Mouse (Mus musculus) lung, embryonic 16.5 days (tissue): ENCODE results near the gene Prdm1. TPM values are rescaled to one million over a fixed set of nuclear protein-coding genes. Genes with fewer than 3 reads are reported as not detected.
A peak's percentile ranks its signal among the peaks of the same experiment; 100 is the strongest.

Experiments used
- ATAC-seq: fragments of 200-750 bp; cut with Nextera tagmentation; 2 replicates; pipeline ENCODE4 v1.8.0; 2017; ENCODE audit warnings: low read depth, mild to moderate bottlenecking, moderate library complexity
- H3K27ac ChIP-seq: fragments of 300-500 bp; sonication (generic); 2 replicates; pipeline ENCODE4 v1.5.1; 2014; ENCODE audit warnings: mild to moderate bottlenecking, control low read depth, low read length
- H3K27me3 ChIP-seq: fragments of 300-500 bp; sonication (generic); 2 replicates; pipeline ENCODE4 v1.6.1; 2014; ENCODE audit warnings: low read depth, low read length, mixed read lengths; ENCODE audit not compliant: control insufficient read depth, insufficient read depth
- H3K36me3 ChIP-seq: fragments of 300-500 bp; sonication (generic); 2 replicates; pipeline ENCODE4 v1.6.1; 2014; ENCODE audit warnings: low read length; ENCODE audit not compliant: control insufficient read depth, insufficient read depth
- H3K4me1 ChIP-seq: fragments of 300-500 bp; sonication (generic); replicated peaks from 2 replicates; pipeline ENCODE4 v1.6.1; 2014; ENCODE audit warnings: low read length, mixed read lengths; ENCODE audit not compliant: control insufficient read depth, insufficient read depth
- H3K4me2 ChIP-seq: fragments of 300-500 bp; sonication (generic); 2 replicates; pipeline ENCODE4 v1.6.1; 2014; ENCODE audit warnings: low read depth, low read length, control low read depth
- H3K4me3 ChIP-seq: fragments of 300-500 bp; sonication (generic); 2 replicates; pipeline ENCODE4 v1.5.1; 2014; ENCODE audit warnings: mild to moderate bottlenecking, low read length, control low read depth
- H3K9ac ChIP-seq: fragments of 300-500 bp; sonication (generic); 2 replicates; pipeline ENCODE4 v1.6.1; 2014; ENCODE audit warnings: low read length, control low read depth
- H3K9me3 ChIP-seq: fragments of 300-500 bp; sonication (generic); 2 replicates; pipeline ENCODE4 v1.6.1; 2016; ENCODE audit warnings: low read length; ENCODE audit not compliant: control insufficient read depth
- WGBS: fragments of 180-500 bp; shearing (Covaris S2); extraction: QIAGEN DNeasy Blood & Tissue Kit; methylation state at CpG from one replicate; pipeline ENCODE4 v1.1.7; 2014; 5-methylcytosine and 5-hydroxymethylcytosine counted together
- polyA plus RNA-seq: library from polyadenylated mRNA; unstranded; fragments of >200 nt; fragmentation: Nextera tagmentation; extraction: Ambion mirVana; gene quantifications from 2 replicates; pipeline ENCODE4 v1.2.1, GENCODE M21; 2015

Gene Prdm1
- polyA plus RNA-seq, 1 experiment from 2014 or later: 2.3 TPM

GRCm38 (mm10) chr10:44421896-44422295, 106.4 kb downstream of the Prdm1 start:
- H3K9me3 ChIP-seq: no peaks in the 10 kb centered on the region
- no peak overlapping the region for H3K27ac ChIP-seq
- no peak overlapping the region for H3K9ac ChIP-seq
- H3K4me1 ChIP-seq: no peaks in the 10 kb centered on the region
- H3K27me3 ChIP-seq: no peaks in the 10 kb centered on the region
- H3K36me3 ChIP-seq: no peaks in the 10 kb centered on the region
- ATAC-seq: no peak
- WGBS: 50% methylated on average over 1 of the region's 1 CpGs
- no peak overlapping the region for H3K4me2 ChIP-seq
- H3K4me3 ChIP-seq: no peak overlapping the region

DNA sequence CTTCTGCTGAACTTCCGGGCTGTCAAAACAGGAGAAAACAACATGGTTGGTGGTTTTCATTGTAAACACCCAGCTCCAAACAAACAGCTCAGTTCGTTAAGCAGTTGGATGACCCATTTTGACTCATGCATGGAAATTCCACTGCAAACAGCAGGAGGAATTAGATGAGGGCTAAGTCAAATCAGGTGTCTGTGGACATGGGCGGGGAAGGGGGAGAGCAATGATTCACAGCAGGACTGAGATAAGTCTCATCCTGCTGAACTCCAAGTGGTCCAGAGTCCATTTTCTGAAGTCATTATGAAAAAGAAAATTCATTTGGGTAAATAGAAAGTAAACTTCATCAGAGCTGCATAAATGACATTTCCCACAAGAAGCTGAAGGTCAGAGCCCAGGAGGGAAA, 108.1 kb downstream of the Prdm1 start:
- H3K9ac ChIP-seq: no peak overlapping the region
- ATAC-seq: no peak
- no peak overlapping the region for H3K27ac ChIP-seq
- H3K27me3 ChIP-seq: no peaks in the 10 kb centered on the region
- no peaks in the 10 kb centered on the region for H3K9me3 ChIP-seq
- WGBS: 66% methylated on average over 3 of the region's 3 CpGs
- no peaks in the 10 kb centered on the region for H3K36me3 ChIP-seq
- H3K4me2 ChIP-seq: no peak overlapping the region
- H3K4me1 ChIP-seq: no peaks in the 10 kb centered on the region
- no peak overlapping the region for H3K4me3 ChIP-seq

DNA sequence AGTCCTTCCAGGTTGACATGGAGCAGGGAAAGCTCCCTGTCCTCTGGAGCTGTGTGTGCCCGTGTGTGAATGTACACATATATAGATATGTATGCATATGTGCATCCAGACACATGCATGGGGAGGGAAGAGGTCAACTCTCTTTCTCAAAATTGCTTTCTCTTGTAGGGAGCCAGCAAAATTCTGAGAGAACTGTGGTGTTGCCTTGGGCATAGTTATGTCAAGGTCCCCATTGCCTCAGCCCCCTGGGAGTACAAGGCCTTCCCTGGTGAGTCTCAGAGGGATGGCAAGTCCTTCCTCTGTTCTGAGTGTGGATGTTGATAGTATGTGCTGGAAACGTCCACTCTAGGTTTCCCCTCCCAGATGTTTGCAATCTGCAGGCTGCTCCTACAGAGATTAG, 109.4 kb downstream of the Prdm1 start:
- Histone ChIP-seq H3K36me3 (no peaks in the 10 kb centered on the region), H3K27me3 (no peaks in the 10 kb centered on the region), H3K9me3 (no peaks in the 10 kb centered on the region), H3K4me2 (no peak overlapping the region), H3K9ac (no peak overlapping the region), H3K4me1 (no peaks in the 10 kb centered on the region), H3K27ac (no peak overlapping the region), H3K4me3 (no peak overlapping the region)
- no peak for ATAC-seq
- 50% methylated on average over 2 of the region's 2 CpGs for WGBS

- no peaks in the 10 kb centered on the region for H3K4me1 ChIP-seq
- no peak for ATAC-seq
- 77% methylated on average over 3 of the region's 3 CpGs for WGBS
- H3K4me2 ChIP-seq: no peak overlapping the region
- no peak overlapping the region for H3K4me3 ChIP-seq
- H3K27ac ChIP-seq: no peak overlapping the region
- H3K27me3 ChIP-seq: no peaks in the 10 kb centered on the region
- H3K9me3 ChIP-seq: no peaks in the 10 kb centered on the region
- no peak overlapping the region for H3K9ac ChIP-seq
- H3K36me3 ChIP-seq: no peaks in the 10 kb centered on the region
Measured at GRCm38 (mm10) chr10:44415576-44415975, 112.7 kb downstream of the Prdm1 start.

GRCm38 (mm10) chr10:44409958-44410357, 118.3 kb downstream of the Prdm1 start:
- 83% methylated on average over 11 of the region's 11 CpGs for WGBS
- H3K27ac ChIP-seq: no peak overlapping the region
- no peak overlapping the region for H3K4me3 ChIP-seq
- no peak overlapping the region for H3K9ac ChIP-seq
- no peaks in the 10 kb centered on the region for H3K36me3 ChIP-seq
- H3K4me2 ChIP-seq: no peak overlapping the region
- H3K9me3 ChIP-seq: no peaks in the 10 kb centered on the region
- no peak for ATAC-seq
- no peaks in the 10 kb centered on the region for H3K4me1 ChIP-seq
- no peaks in the 10 kb centered on the region for H3K27me3 ChIP-seq

GRCm38 (mm10) chr10:44409054-44409453, 119.2 kb downstream of the Prdm1 start:
- no peak overlapping the region for H3K4me2 ChIP-seq
- 0 out of 2 replicates have a peak, but pooled peaks have one; percentile 28 for ATAC-seq
- H3K27ac ChIP-seq: no peak overlapping the region
- no peaks in the 10 kb centered on the region for H3K27me3 ChIP-seq
- no peaks in the 10 kb centered on the region for H3K36me3 ChIP-seq
- WGBS: 39% methylated on average over 10 of the region's 10 CpGs
- H3K4me3 ChIP-seq: no peak overlapping the region
- no peak overlapping the region for H3K9ac ChIP-seq
- H3K4me1 ChIP-seq: no peaks in the 10 kb centered on the region
- no peaks in the 10 kb centered on the region for H3K9me3 ChIP-seq

- H3K4me3 ChIP-seq: no peak overlapping the region
- H3K27me3 ChIP-seq: no peaks in the 10 kb centered on the region
- H3K27ac ChIP-seq: no peak overlapping the region
- WGBS: 45% methylated on average over 7 of the region's 7 CpGs
- H3K4me1 ChIP-seq: no peaks in the 10 kb centered on the region
- ATAC-seq: no peak
- H3K36me3 ChIP-seq: no peaks in the 10 kb centered on the region
- no peaks in the 10 kb centered on the region for H3K9me3 ChIP-seq
- H3K9ac ChIP-seq: no peak overlapping the region
- no peak overlapping the region for H3K4me2 ChIP-seq
Measured at GRCm38 (mm10) chr10:44403415-44403814, 124.9 kb downstream of the Prdm1 start.

DNA sequence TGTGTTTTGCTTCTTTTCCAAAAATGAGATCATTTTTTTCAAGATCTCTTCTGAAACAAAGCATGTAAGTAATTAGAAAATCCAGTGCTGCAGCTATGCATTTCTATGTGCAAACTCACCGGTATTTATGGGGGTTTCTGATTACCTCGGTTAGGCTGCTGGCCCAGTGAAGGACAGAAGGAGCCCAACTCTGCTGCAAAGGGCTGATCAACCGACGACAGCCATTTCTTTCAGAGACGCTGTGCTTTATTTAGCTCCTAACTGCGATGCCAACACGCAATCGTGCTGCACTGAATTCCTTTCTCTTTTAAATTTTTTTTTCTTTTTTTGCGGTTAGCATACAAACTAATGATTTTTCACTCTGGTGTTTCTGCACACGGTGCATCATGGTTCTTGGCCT, 126.7 kb downstream of the Prdm1 start:
- Histone ChIP-seq H3K36me3 (no peaks in the 10 kb centered on the region), H3K9me3 (no peaks in the 10 kb centered on the region), H3K27me3 (no peaks in the 10 kb centered on the region), H3K27ac (no peak overlapping the region), H3K4me2 (no peak overlapping the region), H3K4me1 (no peaks in the 10 kb centered on the region), H3K9ac (no peak overlapping the region), H3K4me3 (no peak overlapping the region)
- 72% methylated on average over 10 of the region's 10 CpGs for WGBS
- no peak for ATAC-seq

- Histone ChIP-seq H3K36me3 (no peaks in the 10 kb centered on the region), H3K4me3 (no peak overlapping the region), H3K27ac (no peak overlapping the region), H3K4me1 (no peaks in the 10 kb centered on the region), H3K4me2 (no peak overlapping the region), H3K27me3 (no peaks in the 10 kb centered on the region), H3K9ac (no peak overlapping the region), H3K9me3 (no peaks in the 10 kb centered on the region)
- 60% methylated on average over 13 of the region's 13 CpGs for WGBS
- no peak for ATAC-seq
Measured at GRCm38 (mm10) chr10:44400602-44401001, 127.7 kb downstream of the Prdm1 start.

GRCm38 (mm10) chr10:44400119-44400518, 128.2 kb downstream of the Prdm1 start:
- H3K9ac ChIP-seq: no peak overlapping the region
- WGBS: 52% methylated on average over 3 of the region's 3 CpGs
- H3K36me3 ChIP-seq: no peaks in the 10 kb centered on the region
- H3K9me3 ChIP-seq: no peaks in the 10 kb centered on the region
- H3K27ac ChIP-seq: no peak overlapping the region
- H3K4me3 ChIP-seq: no peak overlapping the region
- H3K4me1 ChIP-seq: no peaks in the 10 kb centered on the region
- no peak overlapping the region for H3K4me2 ChIP-seq
- no peak for ATAC-seq
- no peaks in the 10 kb centered on the region for H3K27me3 ChIP-seq
